Mouse (Mus musculus): ENCODE data around the gene Gm42906. TPM values are rescaled to one million over a fixed set of nuclear protein-coding genes. Genes with fewer than 3 reads are reported as not detected.
A peak's percentile ranks its signal among the peaks of the same experiment; 100 is the strongest.

The Gm42906 gene
- polyA plus RNA-seq, 1 experiment = not detected

- WGBS = 90% methylated on average over 3 of the region's 3 CpGs
- no peaks in the 10 kb centered on the region for H3K4me1 ChIP-seq (ENCODE audit: control insufficient read depth, insufficient read depth, low read length)
- H3K4me3 ChIP-seq (ENCODE audit: insufficient read depth, low read depth, low read length) = no peak overlapping the region
- H3K27ac ChIP-seq (ENCODE audit: insufficient read depth, low read depth, low read length) = no peak overlapping the region
- TF ChIP-seq POLR2A (IDR thresholded peaks at IDR 0.05; ENCODE audit: insufficient read depth, low read depth, low read length) (no peak), CTCF (IDR thresholded peaks at IDR 0.05; ENCODE audit: insufficient read depth, low read depth, low read length) (no peak)
Measured at GRCm38 (mm10) chr5:151199235-151199634, 228.7 kb downstream of the Gm42906 start.

GRCm38 (mm10) chr5:151196603-151197272, 231.2 kb downstream of the Gm42906 start:
- 80% methylated on average over 13 of the region's 13 CpGs for WGBS
- Histone ChIP-seq H3K4me1 (ENCODE audit: control insufficient read depth, insufficient read depth, low read length) (no peaks in the 10 kb centered on the region), H3K4me3 (ENCODE audit: insufficient read depth, low read depth, low read length) (no peak overlapping the region), H3K27ac (ENCODE audit: insufficient read depth, low read depth, low read length) (no peak overlapping the region)
- no peak for TF ChIP-seq POLR2A (IDR thresholded peaks at IDR 0.05; ENCODE audit: insufficient read depth, low read depth, low read length)
- TF ChIP-seq CTCF (IDR thresholded peaks at IDR 0.05; ENCODE audit: insufficient read depth, low read depth, low read length) = no peak

- peaks cover 6% of the 10 kb centered on the region; the same call in 1 of the 2 replicates for H3K4me1 ChIP-seq (ENCODE audit: control insufficient read depth, insufficient read depth, low read length)
- TF ChIP-seq CTCF (IDR thresholded peaks at IDR 0.05; ENCODE audit: insufficient read depth, low read depth, low read length) (no peak), POLR2A (IDR thresholded peaks at IDR 0.05; ENCODE audit: insufficient read depth, low read depth, low read length) (no peak)
- 57% methylated on average over 3 of the region's 3 CpGs for WGBS
- no peak overlapping the region for H3K27ac ChIP-seq (ENCODE audit: insufficient read depth, low read depth, low read length)
- no peak overlapping the region for H3K4me3 ChIP-seq (ENCODE audit: insufficient read depth, low read depth, low read length)
Measured at GRCm38 (mm10) chr5:151193885-151194520, 234.0 kb downstream of the Gm42906 start.

- no peak overlapping the region for H3K4me3 ChIP-seq (ENCODE audit: insufficient read depth, low read depth, low read length)
- no peak overlapping the region for H3K27ac ChIP-seq (ENCODE audit: insufficient read depth, low read depth, low read length)
- H3K4me1 ChIP-seq (ENCODE audit: control insufficient read depth, insufficient read depth, low read length) = peaks cover 6% of the 10 kb centered on the region; the same call in 1 of the 2 replicates
- TF ChIP-seq POLR2A (IDR thresholded peaks at IDR 0.05; ENCODE audit: insufficient read depth, low read depth, low read length) = no peak
- no peak for TF ChIP-seq CTCF (IDR thresholded peaks at IDR 0.05; ENCODE audit: insufficient read depth, low read depth, low read length)
- 81% methylated on average over 2 of the region's 2 CpGs for WGBS
Measured at GRCm38 (mm10) chr5:151192266-151192665, 235.7 kb downstream of the Gm42906 start.

GRCm38 (mm10) chr5:151190764-151191163, 237.2 kb downstream of the Gm42906 start:
- TF ChIP-seq CTCF (IDR thresholded peaks at IDR 0.05; ENCODE audit: insufficient read depth, low read depth, low read length) = no peak
- TF ChIP-seq POLR2A (IDR thresholded peaks at IDR 0.05; ENCODE audit: insufficient read depth, low read depth, low read length) = no peak
- Histone ChIP-seq H3K27ac (ENCODE audit: insufficient read depth, low read depth, low read length) (no peak overlapping the region), H3K4me1 (ENCODE audit: control insufficient read depth, insufficient read depth, low read length) (peaks cover 6% of the 10 kb centered on the region; the same call in 1 of the 2 replicates), H3K4me3 (ENCODE audit: insufficient read depth, low read depth, low read length) (no peak overlapping the region)
- WGBS = 55% methylated on average over 5 of the region's 5 CpGs

GRCm38 (mm10) chr5:151189789-151190378, 238.1 kb downstream of the Gm42906 start:
- 1% methylated on average over 27 of the region's 27 CpGs for WGBS
- peak overlapping the region; percentile 52; the same call in 1 of the 2 replicates for H3K27ac ChIP-seq (ENCODE audit: insufficient read depth, low read depth, low read length)
- TF ChIP-seq CTCF (IDR thresholded peaks at IDR 0.05; ENCODE audit: insufficient read depth, low read depth, low read length) (no peak), POLR2A (IDR thresholded peaks at IDR 0.05; ENCODE audit: insufficient read depth, low read depth, low read length) (no peak)
- peaks cover 6% of the 10 kb centered on the region; the same call in 1 of the 2 replicates for H3K4me1 ChIP-seq (ENCODE audit: control insufficient read depth, insufficient read depth, low read length)
- peak overlapping the region; percentile 58 for H3K4me3 ChIP-seq (ENCODE audit: insufficient read depth, low read depth, low read length)

GRCm38 (mm10) chr5:151189321-151189720, 238.6 kb downstream of the Gm42906 start:
- Histone ChIP-seq H3K4me1 (ENCODE audit: control insufficient read depth, insufficient read depth, low read length) (peaks cover 6% of the 10 kb centered on the region; the same call in 1 of the 2 replicates), H3K4me3 (ENCODE audit: insufficient read depth, low read depth, low read length) (peak overlapping the region; percentile 58; the same call in 1 of the 2 replicates), H3K27ac (ENCODE audit: insufficient read depth, low read depth, low read length) (no peak overlapping the region)
- 43% methylated on average over 3 of the region's 3 CpGs for WGBS
- TF ChIP-seq CTCF (IDR thresholded peaks at IDR 0.05; ENCODE audit: insufficient read depth, low read depth, low read length) (no peak), POLR2A (IDR thresholded peaks at IDR 0.05; ENCODE audit: insufficient read depth, low read depth, low read length) (no peak)

- Histone ChIP-seq H3K4me3 (ENCODE audit: insufficient read depth, low read depth, low read length) (no peak overlapping the region), H3K27ac (ENCODE audit: insufficient read depth, low read depth, low read length) (no peak overlapping the region), H3K4me1 (ENCODE audit: control insufficient read depth, insufficient read depth, low read length) (peaks cover 6% of the 10 kb centered on the region; the same call in 1 of the 2 replicates)
- TF ChIP-seq CTCF (IDR thresholded peaks at IDR 0.05; ENCODE audit: insufficient read depth, low read depth, low read length) (no peak), POLR2A (IDR thresholded peaks at IDR 0.05; ENCODE audit: insufficient read depth, low read depth, low read length) (no peak)
- WGBS = 65% methylated on average over 6 of the region's 6 CpGs
Measured at GRCm38 (mm10) chr5:151188659-151189058, 239.3 kb downstream of the Gm42906 start.

- Histone ChIP-seq H3K4me1 (ENCODE audit: control insufficient read depth, insufficient read depth, low read length) (peaks cover 6% of the 10 kb centered on the region; the same call in 1 of the 2 replicates), H3K27ac (ENCODE audit: insufficient read depth, low read depth, low read length) (no peak overlapping the region; the same call in 1 of the 2 replicates), H3K4me3 (ENCODE audit: insufficient read depth, low read depth, low read length) (no peak overlapping the region)
- 65% methylated on average over 11 of the region's 11 CpGs for WGBS
- TF ChIP-seq CTCF (IDR thresholded peaks at IDR 0.05; ENCODE audit: insufficient read depth, low read depth, low read length) (no peak), POLR2A (IDR thresholded peaks at IDR 0.05; ENCODE audit: insufficient read depth, low read depth, low read length) (no peak)
Measured at GRCm38 (mm10) chr5:151187336-151187735, 240.6 kb downstream of the Gm42906 start.

Data from olfactory bulb, adult 2 months (tissue).